Mouse (Mus musculus): Measurements from ENCODE around the gene Enho. TPM values are rescaled to one million over a fixed set of nuclear protein-coding genes. Genes with fewer than 3 reads are reported as not detected.

The Enho gene
- polyA plus RNA-seq, 1 experiment from 2014 or later: 22.8 TPM

DNA sequence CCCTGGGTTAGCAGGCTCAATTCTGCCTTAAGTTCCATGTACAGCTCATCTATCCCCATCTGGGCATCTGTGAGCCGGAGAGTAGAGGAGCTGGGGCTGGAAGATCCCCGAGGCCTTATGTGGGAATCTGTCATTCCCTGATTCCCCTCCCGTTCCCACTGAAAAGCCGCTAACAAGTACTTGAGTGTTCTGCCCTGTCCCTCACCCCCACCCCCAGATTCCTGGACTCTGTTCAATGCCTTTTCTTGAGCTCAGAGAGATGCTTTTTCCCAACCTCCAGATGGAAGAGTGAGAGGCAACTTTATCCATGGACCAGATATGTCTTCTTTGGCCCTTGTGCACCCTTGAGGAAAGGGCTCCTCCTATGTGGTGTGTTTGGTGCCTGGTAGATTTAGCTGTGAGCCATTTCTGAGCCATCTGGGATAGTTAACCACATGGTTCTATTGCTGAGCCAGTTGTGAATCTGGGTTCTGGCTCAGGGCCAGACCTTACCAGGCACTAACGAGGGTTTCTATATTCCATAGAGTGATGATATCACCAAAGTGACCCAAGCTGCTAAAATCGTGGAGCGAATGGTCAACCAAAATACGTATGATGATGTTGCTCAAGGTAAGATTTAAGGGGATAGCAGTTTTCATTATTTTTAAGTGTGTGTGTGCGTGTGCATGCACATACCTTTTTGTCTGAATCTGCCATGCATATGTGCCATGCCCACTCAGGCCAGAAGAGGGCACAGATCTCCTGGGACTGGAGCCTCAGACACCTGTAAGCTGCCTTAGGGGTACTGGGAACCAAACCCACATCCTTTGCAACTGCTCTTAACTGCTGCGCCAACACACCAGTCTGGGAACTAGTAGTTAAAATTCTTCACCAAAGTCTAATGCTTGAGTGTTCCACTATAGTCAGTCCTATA lies 30.2 kb downstream of the Enho start:
- Histone ChIP-seq H3K9me3 (replicated peaks; ENCODE audit: control insufficient read depth, low read length) (no peaks in the 10 kb centered on the region), H3K4me2 (ENCODE audit: low read depth, low read length) (no peak overlapping the region), H3K27me3 (ENCODE audit: control insufficient read depth, insufficient read depth, low read length) (no peaks in the 10 kb centered on the region), H3K4me3 (replicated peaks; ENCODE audit: low read length) (no peak overlapping the region), H3K9ac (ENCODE audit: low read length) (no peak overlapping the region), H3K36me3 (ENCODE audit: control insufficient read depth, insufficient read depth, low read length) (no peaks in the 10 kb centered on the region), H3K27ac (ENCODE audit: low read length) (no peak overlapping the region), H3K4me1 (ENCODE audit: control insufficient read depth, insufficient read depth, low read length) (no peaks in the 10 kb centered on the region)
- ATAC-seq (ENCODE audit: insufficient read depth, low FRiP score): no peak
- 79% methylated on average over 10 of the region's 10 CpGs for WGBS

DNA sequence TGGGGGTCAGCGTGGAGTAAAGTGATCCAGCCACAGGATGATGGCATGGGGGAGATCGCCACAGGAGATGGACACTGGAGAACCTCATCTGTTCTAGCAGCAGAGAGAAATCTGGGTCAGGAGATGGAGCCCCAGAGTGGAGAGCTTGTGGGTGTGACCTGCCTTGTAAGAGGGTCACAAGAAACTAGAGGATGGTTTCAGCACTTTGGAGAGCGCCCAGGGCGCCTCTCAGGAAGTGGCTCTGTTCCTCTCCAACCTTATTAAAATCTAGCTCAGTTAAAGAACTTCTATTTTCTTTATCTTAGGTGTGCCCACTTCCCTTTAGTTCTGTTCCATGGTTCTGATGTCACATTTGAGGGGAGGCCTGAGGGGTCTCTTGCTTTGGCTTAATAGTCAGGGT lies 33.3 kb downstream of the Enho start:
- Histone ChIP-seq H3K4me1 (ENCODE audit: control insufficient read depth, insufficient read depth, low read length) (no peaks in the 10 kb centered on the region), H3K4me3 (replicated peaks; ENCODE audit: low read length) (no peak overlapping the region), H3K27me3 (ENCODE audit: control insufficient read depth, insufficient read depth, low read length) (no peaks in the 10 kb centered on the region), H3K27ac (ENCODE audit: low read length) (no peak overlapping the region), H3K36me3 (ENCODE audit: control insufficient read depth, insufficient read depth, low read length) (no peaks in the 10 kb centered on the region), H3K9ac (ENCODE audit: low read length) (no peak overlapping the region), H3K9me3 (replicated peaks; ENCODE audit: control insufficient read depth, low read length) (no peaks in the 10 kb centered on the region), H3K4me2 (ENCODE audit: low read depth, low read length) (no peak overlapping the region)
- WGBS: 34% methylated on average over 4 of the region's 4 CpGs
- ATAC-seq (ENCODE audit: insufficient read depth, low FRiP score): no peak

DNA sequence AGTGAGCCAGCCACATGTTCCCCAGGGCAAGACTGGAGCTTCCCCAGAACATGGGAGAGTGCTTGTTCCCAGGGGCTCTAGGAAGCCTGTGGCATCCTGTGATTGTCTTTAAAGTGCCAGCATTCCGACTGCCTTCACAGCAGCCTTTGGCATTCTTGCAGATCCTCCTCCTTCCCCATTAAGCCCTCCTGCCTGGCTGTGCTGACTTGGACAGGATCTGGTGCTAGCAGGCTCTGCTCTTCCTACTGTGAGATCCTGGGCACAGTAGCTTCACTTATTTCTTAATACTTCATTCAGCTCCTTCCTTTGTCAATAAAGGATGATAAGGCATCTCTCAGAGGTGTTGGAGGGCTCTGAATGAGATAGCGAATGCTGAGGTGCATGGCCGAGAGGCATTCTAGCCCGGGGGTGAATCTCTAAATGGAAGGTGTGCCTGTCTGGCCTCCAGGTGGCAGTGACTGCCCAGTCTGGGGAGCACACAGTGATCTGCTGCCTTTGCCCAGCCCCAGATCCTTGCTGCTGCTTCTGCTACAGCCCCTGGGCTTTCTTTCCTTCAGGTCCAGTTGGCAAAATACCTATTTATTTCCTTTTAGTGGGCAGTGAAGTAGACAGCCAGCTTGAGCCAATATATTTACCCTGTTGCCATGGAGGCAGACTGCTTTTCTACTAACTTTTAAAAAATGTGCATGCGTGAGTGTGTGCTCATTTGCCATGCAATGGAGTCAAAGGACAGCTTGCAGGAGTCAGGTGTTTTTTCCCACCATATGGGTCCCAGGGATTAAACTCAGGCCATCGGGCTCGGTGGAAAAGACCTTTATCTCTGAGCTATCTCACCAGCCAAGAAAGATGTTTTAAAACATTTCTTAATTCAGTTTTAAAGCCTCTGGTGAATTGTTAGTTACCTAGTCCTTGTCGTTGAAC lies 35.4 kb downstream of the Enho start:
- no peak overlapping the region for H3K4me3 ChIP-seq (replicated peaks; ENCODE audit: low read length)
- H3K4me1 ChIP-seq (ENCODE audit: control insufficient read depth, insufficient read depth, low read length): no peaks in the 10 kb centered on the region
- no peaks in the 10 kb centered on the region for H3K9me3 ChIP-seq (replicated peaks; ENCODE audit: control insufficient read depth, low read length)
- no peak for ATAC-seq (ENCODE audit: insufficient read depth, low FRiP score)
- no peaks in the 10 kb centered on the region for H3K27me3 ChIP-seq (ENCODE audit: control insufficient read depth, insufficient read depth, low read length)
- H3K27ac ChIP-seq (ENCODE audit: low read length): no peak overlapping the region
- H3K4me2 ChIP-seq (ENCODE audit: low read depth, low read length): no peak overlapping the region
- WGBS: 45% methylated on average over 8 of the region's 8 CpGs
- no peaks in the 10 kb centered on the region for H3K36me3 ChIP-seq (ENCODE audit: control insufficient read depth, insufficient read depth, low read length)
- no peak overlapping the region for H3K9ac ChIP-seq (ENCODE audit: low read length)

DNA sequence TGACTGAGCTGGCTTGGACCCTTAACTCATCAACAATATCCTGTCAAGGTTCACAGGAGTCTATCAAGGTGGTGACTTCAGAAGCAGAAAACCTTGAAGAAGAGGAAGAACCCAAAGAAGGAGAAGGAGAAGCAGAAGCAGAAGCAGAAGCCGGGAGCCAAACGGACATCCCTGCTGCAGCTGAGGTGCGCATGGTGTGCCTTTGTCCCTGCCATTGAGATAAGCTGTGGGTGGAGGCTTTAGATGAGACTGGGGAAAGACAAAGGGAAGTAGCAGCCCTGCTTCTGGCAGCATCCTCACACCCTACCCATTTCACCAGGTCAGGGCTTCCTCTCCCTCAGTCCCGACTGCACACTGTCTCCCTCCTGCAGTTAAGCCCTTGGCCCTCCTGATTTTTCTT lies 37.3 kb downstream of the Enho start:
- H3K9ac ChIP-seq (ENCODE audit: low read length): no peak overlapping the region
- WGBS: 58% methylated on average over 4 of the region's 4 CpGs
- no peaks in the 10 kb centered on the region for H3K9me3 ChIP-seq (replicated peaks; ENCODE audit: control insufficient read depth, low read length)
- H3K4me3 ChIP-seq (replicated peaks; ENCODE audit: low read length): no peak overlapping the region
- H3K4me1 ChIP-seq (ENCODE audit: control insufficient read depth, insufficient read depth, low read length): no peaks in the 10 kb centered on the region
- H3K36me3 ChIP-seq (ENCODE audit: control insufficient read depth, insufficient read depth, low read length): no peaks in the 10 kb centered on the region
- no peaks in the 10 kb centered on the region for H3K27me3 ChIP-seq (ENCODE audit: control insufficient read depth, insufficient read depth, low read length)
- no peak for ATAC-seq (ENCODE audit: insufficient read depth, low FRiP score)
- no peak overlapping the region for H3K27ac ChIP-seq (ENCODE audit: low read length)
- H3K4me2 ChIP-seq (ENCODE audit: low read depth, low read length): no peak overlapping the region

Other genes starting within 250 kb of the Enho start
- gene Kif24, start 175.4 kb downstream of the Enho start, polyA plus RNA-seq (2015; fragmentation: Nextera tagmentation; extraction: Ambion mirVana): 4.8 and 6.0 TPM in 2 replicates
- gene Nudt2, start 175.2 kb downstream of the Enho start, polyA plus RNA-seq (2015; fragmentation: Nextera tagmentation; extraction: Ambion mirVana): 49.5 and 49.6 TPM in 2 replicates
- 7.9 and 9.6 TPM in 2 replicates for gene AI464131, start 137.2 kb downstream of the Enho start, polyA plus RNA-seq (2015; fragmentation: Nextera tagmentation; extraction: Ambion mirVana)
- gene 1110017D15Rik, start 123.0 kb downstream of the Enho start, polyA plus RNA-seq (2015; fragmentation: Nextera tagmentation; extraction: Ambion mirVana): 0.65 and 0.87 TPM in 2 replicates
- 2.9 and 3.0 TPM in 2 replicates for gene Fam219a, start 70.8 kb downstream of the Enho start, polyA plus RNA-seq (2015; fragmentation: Nextera tagmentation; extraction: Ambion mirVana)
- 4.7 and 5.1 TPM in 2 replicates for gene Dnaic1, start 70.5 kb downstream of the Enho start, polyA plus RNA-seq (2015; fragmentation: Nextera tagmentation; extraction: Ambion mirVana)
- 10.1 and 10.5 TPM in 2 replicates for gene Cntfr, start 56.8 kb upstream of the Enho start, polyA plus RNA-seq (2015; fragmentation: Nextera tagmentation; extraction: Ambion mirVana)
- 143 and 152 TPM in 2 replicates for gene Il11ra1, start 59.7 kb upstream of the Enho start, polyA plus RNA-seq (2015; fragmentation: Nextera tagmentation; extraction: Ambion mirVana)
- gene Rpp25l, start 73.2 kb upstream of the Enho start, polyA plus RNA-seq (2015; fragmentation: Nextera tagmentation; extraction: Ambion mirVana): 54.3 and 58.6 TPM in 2 replicates
- gene Dctn3, start 82.8 kb upstream of the Enho start, polyA plus RNA-seq (2015; fragmentation: Nextera tagmentation; extraction: Ambion mirVana): 132 TPM in 2 replicates
- not detected in 2 replicates for gene Arid3c, start 90.8 kb upstream of the Enho start, polyA plus RNA-seq (2015; fragmentation: Nextera tagmentation; extraction: Ambion mirVana)
- gene Galt, start 114.9 kb upstream of the Enho start, polyA plus RNA-seq (2015; fragmentation: Nextera tagmentation; extraction: Ambion mirVana): 43.8 and 44.7 TPM in 2 replicates
- gene Sigmar1, start 115.8 kb upstream of the Enho start, polyA plus RNA-seq (2015; fragmentation: Nextera tagmentation; extraction: Ambion mirVana): 76.9 and 88.4 TPM in 2 replicates
- 29.9 and 33.6 TPM in 2 replicates for gene Ccl27a, start 133.9 kb upstream of the Enho start, polyA plus RNA-seq (2015; fragmentation: Nextera tagmentation; extraction: Ambion mirVana)

All from stomach, embryonic 16.5 days (tissue).